Mouse (Mus musculus) right cerebral cortex, postnatal 14 days (tissue): Measurements from ENCODE around the gene Rprd1b.
A peak's percentile ranks its signal among the peaks of the same experiment; 100 is the strongest.
"Not testable (repeated sequence)": the region's sequence is repeated elsewhere in the genome, so short reads cannot be mapped to it uniquely, and the experiment has no call there.

Source experiments
- DNase-seq: peaks from one replicate; pipeline ENCODE4 v3.0.0; 2022

Rprd1b gene

GRCm38 (mm10) chr2:158043504-158043903 is 15.2 kb downstream of the Rprd1b start:
- DNase-seq, result no peak

GRCm38 (mm10) chr2:158046186-158046585 is 17.9 kb downstream of the Rprd1b start:
- DNase-seq, result no peak

GRCm38 (mm10) chr2:158047903-158048302 is 19.6 kb downstream of the Rprd1b start:
- DNase-seq, result peak; percentile 25

DNA sequence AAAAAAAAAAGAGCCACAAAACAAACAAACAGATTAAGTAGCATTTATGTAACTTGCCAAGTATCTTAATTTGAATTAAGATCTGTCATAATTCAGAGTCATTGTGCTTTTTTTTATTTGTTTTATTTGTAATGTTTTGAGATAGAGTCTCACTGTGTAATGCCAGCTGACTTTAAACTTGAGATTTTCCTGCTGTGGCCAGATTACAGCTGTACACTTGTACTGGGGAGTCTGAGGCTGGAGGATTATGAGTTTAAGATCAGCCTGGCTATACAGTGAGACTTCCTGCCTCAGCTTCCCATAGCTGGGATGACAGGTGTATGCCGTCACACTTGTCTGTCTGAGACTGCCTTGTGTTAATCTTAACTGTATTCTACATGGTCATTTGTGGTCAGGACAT is 20.4 kb downstream of the Rprd1b start:
- no peak for DNase-seq

- DNase-seq, result no peak
These were observed 21.8 kb downstream of the Rprd1b start for GRCm38 (mm10) chr2:158050116-158050515.

DNA sequence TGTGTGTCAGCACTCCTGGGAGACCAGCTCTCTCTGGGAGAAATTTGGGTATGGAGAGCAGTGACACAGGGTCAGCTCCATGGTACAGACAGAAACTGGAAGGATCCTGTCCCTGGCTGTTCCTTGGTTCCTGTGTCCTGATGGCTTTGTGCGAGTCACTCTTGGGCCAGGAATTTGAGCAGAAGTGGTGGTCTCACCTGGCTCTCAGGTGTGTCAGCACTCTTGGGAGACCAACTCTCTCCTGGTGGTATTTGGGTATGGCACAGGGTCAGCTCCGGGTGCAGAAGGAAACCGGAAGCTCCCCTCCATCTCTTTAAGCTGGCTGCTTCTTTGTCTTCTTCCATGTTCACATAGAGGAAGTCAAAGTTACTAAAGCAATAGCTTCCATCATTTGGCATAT is 26.3 kb downstream of the Rprd1b start:
- DNase-seq, result no peak

DNA sequence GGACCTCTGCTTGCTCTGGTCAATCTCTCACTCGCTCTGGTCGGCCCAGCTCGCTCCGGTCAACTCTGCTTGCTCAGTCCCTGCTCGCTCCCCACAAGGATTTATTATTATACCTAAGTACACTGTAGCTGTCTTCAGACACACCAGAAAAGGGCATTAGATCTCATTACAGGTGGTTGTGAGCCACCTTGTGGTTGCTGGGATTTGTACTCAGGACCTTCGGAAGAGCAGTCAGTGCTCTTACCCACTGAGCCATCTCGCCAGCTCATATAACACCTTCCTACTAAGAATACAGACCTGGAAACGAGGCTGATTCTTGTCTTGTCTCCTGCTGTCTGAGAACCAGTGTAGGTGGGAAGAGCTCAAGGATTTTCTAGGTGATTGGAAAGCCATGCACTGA is 27.1 kb downstream of the Rprd1b start:
- not testable (repeated sequence) for DNase-seq

- no peak for DNase-seq
These were observed 28.7 kb downstream of the Rprd1b start for GRCm38 (mm10) chr2:158057030-158057429.

- DNase-seq, result peak; percentile 41
These were observed 30.2 kb downstream of the Rprd1b start for GRCm38 (mm10) chr2:158058534-158058933.

DNA sequence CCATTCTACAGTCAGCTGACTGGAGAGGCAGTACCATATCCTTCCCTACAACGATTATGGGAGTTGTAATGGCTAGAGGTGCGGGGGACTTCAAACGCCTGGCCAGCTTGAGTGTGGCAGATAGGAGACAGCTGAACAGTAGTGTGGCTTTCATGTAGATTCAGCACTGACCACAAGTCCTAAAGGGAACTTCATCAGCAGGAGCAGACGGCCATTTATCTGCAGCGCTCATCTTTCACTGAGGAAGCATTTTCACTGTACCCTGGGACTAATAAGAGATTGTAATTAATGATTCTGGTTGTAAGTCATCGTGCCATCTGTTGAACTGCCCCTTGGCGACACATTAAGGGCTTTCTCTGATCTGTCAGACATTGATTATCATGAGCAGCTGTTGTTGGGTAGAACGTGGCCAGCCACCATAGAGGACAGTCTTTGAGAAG is 31.4 kb downstream of the Rprd1b start:
- no peak for DNase-seq

- DNase-seq, result no peak
These were observed 34.7 kb downstream of the Rprd1b start for GRCm38 (mm10) chr2:158063036-158063435.

DNA sequence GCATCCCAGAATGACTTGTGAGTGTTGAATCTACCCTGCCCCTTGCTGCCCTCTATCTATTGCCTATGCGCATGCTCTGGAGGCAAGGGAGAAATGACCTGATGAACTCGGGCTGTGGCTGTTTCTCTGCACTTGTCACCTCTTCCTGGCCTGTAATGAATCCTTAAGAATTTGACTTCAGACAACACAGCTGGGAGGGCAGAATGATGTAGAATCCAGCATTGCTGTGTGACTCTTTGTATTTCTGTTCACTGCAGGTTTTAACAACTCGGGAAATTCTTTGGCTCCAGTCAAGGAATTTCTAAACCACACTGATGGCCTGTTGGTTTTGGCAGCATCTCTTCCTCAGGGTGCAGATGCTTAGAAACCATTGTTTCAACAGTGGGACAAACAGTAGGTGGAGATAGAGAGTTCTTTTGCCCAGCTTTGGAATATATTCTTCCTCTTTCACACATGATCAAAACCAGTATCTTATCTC is 36.3 kb downstream of the Rprd1b start:
- no peak for DNase-seq

- DNase-seq, result no peak
These were observed 36.8 kb downstream of the Rprd1b start for GRCm38 (mm10) chr2:158065064-158065463.

DNA sequence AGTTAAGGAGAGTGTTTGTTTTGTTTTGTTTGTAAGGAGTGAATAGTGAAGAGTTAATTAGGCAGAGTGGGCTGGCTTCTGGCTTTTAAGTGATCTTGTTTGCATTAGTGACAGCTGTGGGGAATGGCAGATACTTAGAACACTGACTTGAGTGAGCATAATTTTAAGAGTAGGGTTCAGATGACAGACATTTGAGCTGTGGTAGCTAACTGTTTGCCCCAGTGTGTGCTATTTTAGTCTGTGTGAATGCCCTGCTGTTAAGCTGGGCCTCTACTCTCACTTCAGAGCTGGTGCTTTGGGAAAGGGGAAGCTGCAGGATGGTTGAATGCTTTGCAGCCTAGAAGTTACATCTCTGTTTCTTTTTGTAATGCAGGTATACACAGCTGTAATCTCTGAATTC is 38.2 kb downstream of the Rprd1b start:
- DNase-seq, result no peak

DNA sequence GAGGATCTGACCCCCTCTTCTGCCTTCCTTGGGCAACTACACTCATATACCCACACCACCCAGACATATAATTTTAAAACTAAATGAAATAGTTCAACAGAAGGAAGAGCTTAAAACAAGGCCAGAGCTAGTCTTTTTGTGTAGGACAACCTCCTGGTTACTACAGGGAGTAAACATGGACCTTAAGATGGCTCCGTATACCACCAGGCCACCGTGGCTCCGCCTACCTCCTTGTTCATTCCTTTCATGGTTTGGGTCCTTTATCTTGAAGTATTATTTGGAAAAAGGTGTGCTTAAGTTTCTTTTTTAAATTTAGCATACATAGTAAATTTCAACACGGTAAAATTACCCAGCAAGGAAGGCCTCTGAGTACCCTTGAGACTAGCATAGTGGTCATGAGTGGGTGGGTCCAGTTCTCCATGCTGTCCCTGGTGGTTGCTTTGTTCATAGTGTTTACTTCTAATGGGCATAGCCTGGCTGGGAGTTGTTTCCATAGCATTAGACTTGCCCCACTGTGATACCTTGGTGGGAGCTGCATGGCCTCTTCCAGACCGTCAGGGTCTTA is 39.0 kb downstream of the Rprd1b start:
- DNase-seq, result no peak

DNA sequence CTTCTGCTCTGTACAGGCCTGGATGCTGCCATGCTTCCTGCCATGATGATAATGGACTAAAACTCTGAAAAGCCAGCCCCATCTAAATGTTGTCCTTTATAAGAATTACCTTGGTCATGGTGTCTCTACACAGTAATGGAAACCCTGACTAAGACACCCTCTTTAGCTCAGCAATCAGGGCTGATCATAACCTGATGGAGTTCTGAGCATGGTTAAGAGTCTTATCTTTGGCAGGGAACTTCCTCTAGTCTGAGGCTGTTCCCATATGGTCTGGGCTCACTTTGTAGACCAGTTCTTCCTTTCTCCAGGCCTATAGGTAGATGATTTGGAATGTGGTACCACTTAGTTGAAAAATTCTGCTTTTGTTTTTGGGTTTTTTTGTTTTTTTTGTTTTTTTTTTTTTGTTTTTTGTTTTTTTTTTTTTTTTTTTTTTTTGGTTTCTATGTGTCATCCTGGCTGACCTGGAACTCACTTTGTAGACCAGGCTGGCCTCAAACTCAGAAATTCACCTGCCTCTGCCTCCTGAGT is 40.2 kb downstream of the Rprd1b start:
- DNase-seq, result no peak

GRCm38 (mm10) chr2:158070885-158071632 is 42.8 kb downstream of the Rprd1b start:
- no peak for DNase-seq

DNA sequence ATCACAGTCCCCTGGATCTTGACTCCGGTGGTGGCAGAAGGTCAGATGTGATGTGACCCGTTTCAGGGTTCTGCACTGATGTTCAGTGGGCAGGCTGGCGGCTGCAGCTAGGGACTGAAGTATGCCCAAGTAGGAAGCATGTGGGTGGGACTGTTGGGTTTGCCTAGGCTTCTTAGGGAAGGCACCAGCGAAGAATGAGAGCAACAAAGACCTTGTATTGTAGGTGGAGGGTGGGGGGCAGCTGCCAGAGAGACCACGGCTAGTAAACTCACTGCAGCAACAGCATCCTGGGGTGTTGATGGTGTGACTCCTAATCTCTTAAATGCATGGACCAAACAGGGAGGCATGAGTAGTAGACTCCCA is 43.3 kb downstream of the Rprd1b start:
- DNase-seq, result no peak

DNA sequence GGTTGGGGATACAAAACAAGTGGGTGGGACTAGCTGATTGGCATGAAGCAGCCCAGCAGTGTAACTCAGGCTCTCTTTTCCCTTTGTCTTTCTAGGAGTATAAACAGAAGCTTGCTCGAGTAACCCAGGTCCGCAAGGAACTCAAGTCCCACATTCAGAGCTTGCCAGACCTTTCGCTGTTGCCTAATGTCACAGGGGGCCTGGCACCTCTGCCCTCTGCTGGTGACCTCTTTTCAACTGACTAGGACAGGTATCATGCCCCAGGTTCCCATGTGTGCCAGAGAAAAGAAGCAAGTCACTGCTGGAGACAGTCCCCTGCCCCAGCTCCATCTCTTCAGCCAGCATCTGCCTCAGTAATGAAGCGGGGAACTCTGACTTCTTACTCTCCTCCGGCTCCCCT is 46.5 kb downstream of the Rprd1b start:
- DNase-seq, result no peak

DNA sequence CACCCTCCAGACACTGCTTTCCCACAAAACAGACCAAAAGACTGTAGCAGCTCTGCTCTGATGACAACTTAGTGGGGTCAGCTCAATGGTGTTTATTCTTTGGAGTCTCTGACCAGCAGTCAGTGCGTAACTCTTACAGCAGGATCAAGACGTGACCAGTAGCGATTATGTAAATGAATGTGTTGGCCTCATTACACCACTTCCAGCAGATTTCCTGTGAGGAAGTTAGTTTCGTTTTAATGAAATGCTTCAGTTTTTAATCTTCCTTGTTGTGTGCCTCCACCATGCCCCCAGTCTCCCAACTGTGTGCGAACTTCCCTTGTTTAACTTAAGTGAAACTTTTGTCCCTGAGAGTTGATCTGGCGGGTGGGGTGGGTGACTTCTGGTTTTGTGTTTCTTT is 48.4 kb downstream of the Rprd1b start:
- no peak for DNase-seq

DNA sequence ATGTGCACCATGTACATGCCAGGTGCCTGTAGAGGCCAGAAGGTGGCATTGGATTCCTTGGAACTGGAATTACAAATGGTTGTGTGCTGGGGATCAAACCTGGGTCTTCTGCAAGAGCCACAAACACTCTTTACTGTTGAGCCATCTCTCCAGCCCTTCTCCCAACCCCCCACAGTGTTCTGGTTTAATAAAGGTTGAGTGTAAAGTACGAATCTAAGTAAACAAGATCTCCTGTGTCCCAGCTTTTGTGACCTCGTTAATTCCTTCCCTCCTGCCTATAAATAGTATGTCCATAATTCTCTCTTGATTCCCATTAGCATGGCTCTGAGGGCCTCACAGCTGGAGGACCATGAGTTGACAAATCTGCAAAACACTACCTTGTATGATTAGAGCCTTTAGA is 49.7 kb downstream of the Rprd1b start:
- no peak for DNase-seq

DNA sequence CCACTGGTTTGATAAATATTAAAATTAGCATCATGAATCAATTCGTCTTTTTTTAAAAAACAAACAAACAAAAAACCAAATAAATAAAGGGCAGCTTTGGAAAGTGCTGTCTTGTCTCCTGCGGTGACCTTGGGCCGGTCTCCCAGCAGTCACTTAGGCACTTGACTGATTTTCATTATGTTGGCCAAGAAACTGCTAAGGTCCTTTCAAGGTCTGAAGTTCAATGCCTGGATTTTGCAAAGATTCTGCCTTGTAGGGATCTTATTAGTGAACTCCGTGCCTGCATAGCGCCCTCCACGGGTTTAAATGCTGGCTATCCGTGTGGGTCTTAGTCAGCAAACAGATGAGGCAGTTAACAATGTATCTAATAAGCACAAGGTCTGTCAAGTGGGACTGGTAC is 50.7 kb downstream of the Rprd1b start:
- no peak for DNase-seq

DNA sequence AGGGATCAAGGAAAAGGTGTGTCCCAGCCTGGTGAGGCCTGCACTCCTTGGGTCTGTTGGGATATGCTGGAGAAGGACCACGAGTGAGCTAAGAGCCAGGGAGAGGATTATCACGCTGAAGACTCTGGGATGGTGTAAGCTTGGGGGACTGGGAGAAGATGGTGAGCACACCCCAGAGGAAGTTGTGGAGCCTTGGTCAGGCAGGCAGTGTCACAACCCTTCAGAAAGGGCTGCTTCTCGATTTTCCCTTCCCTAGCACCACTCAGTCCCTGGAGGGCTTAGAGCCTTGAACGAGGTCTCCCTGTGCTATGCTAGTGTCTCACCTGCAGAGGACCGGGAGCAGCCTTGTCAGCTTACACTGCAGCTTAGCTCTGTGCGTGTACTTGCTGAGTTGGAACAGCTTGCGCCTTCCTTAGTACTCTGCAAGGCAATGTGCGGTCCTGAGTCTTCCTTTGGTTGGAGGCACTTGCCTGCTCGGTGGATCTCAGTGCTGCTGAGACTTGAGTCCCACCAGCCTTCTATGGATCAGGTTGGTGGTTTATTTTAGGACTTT is 51.6 kb downstream of the Rprd1b start:
- peak; percentile 16 for DNase-seq

- DNase-seq, result no peak
These were observed 52.4 kb downstream of the Rprd1b start for GRCm38 (mm10) chr2:158080622-158081241.
